Mouse (Mus musculus) layer of hippocampus, adult 2 months (tissue): ENCODE data around the gene Cilp. TPM values are rescaled to one million over a fixed set of nuclear protein-coding genes. Genes with fewer than 3 reads are reported as not detected.
"Not testable (repeated sequence)": the region's sequence is repeated elsewhere in the genome, so short reads cannot be mapped to it uniquely, and the experiment has no call there.

ENCODE experiments used
- DNase-seq, 2 experiments: peaks; one replicate each; pipeline ENCODE4 v3.0.0; 2022; ENCODE audit warnings: low spot score in 2 of 2
- H3K27ac ChIP-seq: fragments of 200-600 bp; 2 replicates; pipeline ENCODE4 v1.8.1; 2022
- H3K4me3 ChIP-seq: fragments of 200-600 bp; 2 replicates; pipeline ENCODE4 v1.8.1; 2022; ENCODE audit warnings: mild to moderate bottlenecking
- CTCF ChIP-seq: fragments of 200-600 bp; conservative IDR thresholded peaks from 2 replicates; pipeline ENCODE4 v1.8.1; 2022; ENCODE audit warnings: antibody characterized with exemption, mild to moderate bottlenecking, moderate library complexity
- long read RNA-seq, 2 experiments: library from polyadenylated mRNA; stranded (forward); transcript quantifications; one replicate each; pipeline ENCODE4 v2.0.0; 2021; ENCODE audit warnings: borderline mapping rate in 2 of 2
- total RNA-seq, 2 experiments: library from RNA; stranded (reverse); gene quantifications; 2 replicates each; pipeline ENCODE4 v1.2.3; 2021

Gene Cilp
- total RNA-seq: under 1 TPM in 1 of 2 experiments, not detected in 1; 0.26 TPM
- long read RNA-seq, experiment 1: 0 reads
- long read RNA-seq, experiment 2: 0 reads

DNA sequence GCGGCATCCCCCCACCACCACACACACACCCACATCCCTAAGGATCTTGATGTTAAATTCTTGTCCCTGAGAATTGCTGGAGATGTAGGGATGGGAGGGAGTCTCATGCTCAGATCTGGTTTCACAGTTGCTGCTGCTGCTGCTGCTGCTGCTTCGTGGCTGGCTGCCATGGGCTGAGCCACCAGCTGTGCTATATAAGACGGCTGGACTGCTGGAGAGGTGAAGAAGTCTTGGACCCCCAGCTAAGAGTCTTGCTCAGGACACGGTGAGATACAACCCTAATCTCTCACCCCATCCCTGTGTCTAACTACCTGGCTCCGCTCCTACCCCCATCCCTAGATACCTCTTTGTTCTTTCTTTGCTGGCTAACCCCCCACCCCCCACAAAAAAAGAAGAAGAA is at the start of gene Cilp:
Cilp (plus strand) TSS at position 222 of the 400 bp plus-strand sequence.
- no peak for DNase-seq
- no peak within 1 kb of the TSS for H3K4me3 ChIP-seq
- TF ChIP-seq CTCF: no peak
- no peak within 1 kb of the TSS for H3K27ac ChIP-seq

DNA sequence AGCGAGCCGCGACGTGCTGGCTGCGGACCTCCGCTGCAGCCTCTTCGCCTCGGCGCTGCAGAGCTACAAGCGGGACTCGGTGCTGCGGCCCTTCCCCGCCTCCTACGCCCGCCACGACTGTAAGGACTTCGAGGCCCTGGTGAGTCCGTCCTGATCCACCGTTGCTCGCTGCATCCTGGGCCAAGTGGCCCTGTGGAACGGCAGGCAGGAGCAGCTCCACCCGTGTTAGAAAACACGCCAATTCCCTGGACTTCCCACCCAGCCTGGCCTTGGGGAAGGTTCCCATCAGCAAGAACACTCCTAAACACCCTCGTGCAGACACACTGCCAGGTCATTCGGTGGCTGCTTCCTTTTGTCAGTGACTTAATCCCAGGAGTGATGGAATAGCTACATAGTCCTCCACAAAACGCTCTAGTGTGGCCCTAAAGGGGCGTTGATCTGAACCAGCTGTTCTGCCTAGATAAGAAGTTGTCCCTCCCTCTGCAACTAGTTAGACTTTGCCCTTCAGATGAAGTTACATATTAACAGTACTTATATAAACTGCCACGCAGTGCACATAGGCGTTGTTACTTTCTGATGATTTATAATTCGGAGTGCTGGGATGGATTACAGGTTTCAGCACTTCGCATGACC is 49.4 kb upstream of the Cilp start:
- no peak for TF ChIP-seq CTCF
- Histone ChIP-seq H3K4me3 (peak overlapping the region; percentile 60), H3K27ac (peak overlapping the region; percentile 96)
- DNase-seq: peak in 1 of 2 experiments; percentile 34

DNA sequence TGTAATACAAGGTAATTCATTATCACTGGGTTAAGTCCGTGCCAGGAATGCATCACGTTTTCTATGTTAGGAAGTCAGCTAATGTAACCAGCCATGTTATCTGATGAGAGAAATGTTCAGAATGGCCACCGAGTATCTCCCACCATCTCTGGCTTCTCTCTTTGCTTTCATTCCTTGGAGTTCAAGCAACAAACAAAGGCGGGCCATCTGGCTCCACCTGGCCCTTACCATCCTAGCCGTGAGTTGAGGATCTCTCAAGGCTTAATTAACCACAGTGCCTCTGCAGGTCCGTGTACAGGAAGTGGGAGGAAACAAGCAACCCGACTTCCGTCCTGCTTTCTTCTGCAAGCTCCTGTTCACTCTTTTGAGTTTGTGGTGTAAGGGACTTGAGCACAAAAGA is 48.0 kb upstream of the Cilp start:
- H3K27ac ChIP-seq: no peak overlapping the region
- no peak for DNase-seq
- TF ChIP-seq CTCF: no peak
- no peak overlapping the region for H3K4me3 ChIP-seq

DNA sequence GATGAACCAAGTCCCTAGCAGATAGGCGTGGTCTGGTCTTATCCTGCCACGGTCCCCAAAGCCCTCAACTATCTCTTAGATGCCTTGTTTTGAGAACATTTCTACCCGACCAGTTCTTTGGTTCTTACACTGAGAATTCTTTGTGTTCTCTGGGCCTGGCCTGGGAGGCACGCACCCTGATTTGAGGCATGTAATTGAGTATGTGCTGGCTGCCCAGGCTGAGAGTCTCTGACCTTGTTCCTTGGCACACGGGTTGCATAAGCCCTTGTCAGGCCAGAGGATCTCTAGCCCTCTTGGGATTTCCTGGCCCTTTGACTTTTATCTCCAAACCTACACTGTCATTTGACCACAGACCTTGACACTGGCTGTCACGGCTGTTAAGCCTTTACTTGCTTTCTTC is 47.3 kb upstream of the Cilp start:
- no peak for DNase-seq
- Histone ChIP-seq H3K4me3 (no peak overlapping the region), H3K27ac (no peak overlapping the region)
- TF ChIP-seq CTCF: no peak

DNA sequence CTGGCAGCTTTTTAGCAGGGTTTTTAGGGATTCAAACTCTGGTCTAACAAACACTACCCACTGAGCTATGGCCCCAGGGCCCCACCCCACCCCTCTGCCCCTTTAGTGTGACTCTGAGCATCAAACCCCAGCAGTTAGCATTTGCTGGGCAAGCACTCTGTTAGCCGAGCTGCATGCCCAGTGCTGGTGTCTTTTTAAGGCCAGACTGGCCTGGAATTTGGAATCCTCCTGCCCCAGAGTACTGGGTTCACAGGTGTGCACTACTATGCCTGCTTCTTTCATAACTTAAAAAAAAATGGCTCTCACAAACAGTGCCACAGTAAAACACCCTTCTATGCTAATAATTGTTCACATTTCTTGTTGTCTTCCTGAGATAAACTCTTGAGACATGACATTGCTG is 46.1 kb upstream of the Cilp start:
- TF ChIP-seq CTCF: no peak
- H3K4me3 ChIP-seq: no peak overlapping the region

DNA sequence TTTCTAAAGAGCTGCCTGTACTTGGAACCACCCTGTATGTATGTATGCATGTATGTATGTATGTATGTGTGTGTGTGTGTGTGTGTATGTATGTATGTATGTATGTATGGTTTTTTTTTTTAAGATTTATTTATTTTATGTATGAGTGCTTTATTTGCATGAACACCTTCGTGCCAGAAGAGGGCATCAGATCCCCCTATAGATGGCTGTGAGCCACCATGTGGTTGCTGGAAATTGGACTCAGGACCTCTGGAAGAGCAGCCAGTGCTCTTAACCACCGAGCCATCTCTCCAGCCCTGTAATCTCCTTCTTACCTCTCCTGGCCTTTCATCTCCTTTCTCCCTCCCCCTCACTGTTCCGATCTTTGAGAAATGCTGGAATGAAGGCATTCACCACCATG is 44.6 kb upstream of the Cilp start:
- not testable (repeated sequence) for H3K27ac ChIP-seq, DNase-seq, H3K4me3 ChIP-seq
- peak; percentile 47 for TF ChIP-seq CTCF

More for the DNA sequence above, 46.1 kb upstream of the Cilp start:
- no peak for DNase-seq
- no peak overlapping the region for H3K27ac ChIP-seq

DNA sequence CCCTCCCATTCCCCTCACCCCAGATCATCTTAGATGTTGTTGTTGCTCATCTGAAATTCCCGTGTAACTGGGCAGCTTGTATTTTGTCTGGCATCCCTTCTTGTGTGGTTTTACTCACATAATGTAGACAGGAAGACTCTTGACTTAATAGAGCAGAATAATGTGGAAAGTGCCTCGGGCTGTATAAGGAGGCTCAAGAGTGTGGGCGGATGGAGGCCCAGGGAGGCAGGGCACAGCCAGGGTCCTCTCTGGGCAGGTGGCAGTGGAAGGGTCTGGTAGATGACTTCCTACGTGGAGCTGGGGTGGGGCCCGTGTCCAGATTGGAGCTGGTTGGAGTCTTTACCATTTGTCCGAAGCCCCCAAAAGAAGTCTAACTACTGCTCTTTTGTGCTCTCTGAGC is 41.1 kb upstream of the Cilp start:
- no peak for DNase-seq
- no peak overlapping the region for H3K4me3 ChIP-seq
- no peak overlapping the region for H3K27ac ChIP-seq
- no peak for TF ChIP-seq CTCF

DNA sequence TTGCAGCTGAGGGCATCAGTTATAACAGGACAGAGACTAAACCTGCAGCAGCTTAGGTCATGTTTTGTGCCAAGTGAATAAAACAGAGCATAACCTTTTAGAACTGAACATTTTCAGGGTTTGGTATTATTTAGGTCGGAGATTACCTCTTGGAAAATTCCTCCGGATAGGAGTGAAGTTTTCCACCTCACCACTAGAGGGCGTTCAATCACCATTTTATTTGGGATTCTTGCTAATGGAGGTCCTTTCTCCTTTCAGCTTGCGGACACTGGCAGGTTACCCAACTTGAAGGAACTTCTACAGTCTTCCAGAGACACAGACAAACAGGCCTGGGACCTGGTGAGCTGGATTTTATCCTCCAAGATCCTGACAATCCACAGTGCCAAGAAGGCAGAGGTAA is 39.2 kb upstream of the Cilp start:
- peak; percentile 84 for TF ChIP-seq CTCF
- DNase-seq: no peak
- Histone ChIP-seq H3K27ac (no peak overlapping the region), H3K4me3 (no peak overlapping the region)

DNA sequence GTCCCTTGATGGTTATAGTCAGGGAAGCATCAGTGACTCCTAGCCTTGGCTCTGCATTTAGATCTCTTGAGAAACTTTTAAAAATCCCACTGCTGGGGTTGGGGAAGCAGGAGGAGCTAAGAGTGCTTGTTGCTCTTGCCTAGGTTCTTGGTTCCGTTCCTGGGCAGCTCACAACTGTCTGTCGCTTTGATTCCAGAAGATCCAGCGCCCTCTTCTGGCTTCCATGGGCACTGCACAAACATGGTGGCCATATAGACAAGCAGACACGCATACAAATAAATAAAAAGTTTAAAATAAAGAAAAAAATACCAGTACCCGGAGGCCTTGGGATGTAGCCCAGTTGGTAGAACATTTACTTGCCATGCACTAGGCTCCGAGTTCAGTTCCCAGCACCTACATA is 34.7 kb upstream of the Cilp start:
- TF ChIP-seq CTCF: peak; percentile 35
- DNase-seq: no peak

DNA sequence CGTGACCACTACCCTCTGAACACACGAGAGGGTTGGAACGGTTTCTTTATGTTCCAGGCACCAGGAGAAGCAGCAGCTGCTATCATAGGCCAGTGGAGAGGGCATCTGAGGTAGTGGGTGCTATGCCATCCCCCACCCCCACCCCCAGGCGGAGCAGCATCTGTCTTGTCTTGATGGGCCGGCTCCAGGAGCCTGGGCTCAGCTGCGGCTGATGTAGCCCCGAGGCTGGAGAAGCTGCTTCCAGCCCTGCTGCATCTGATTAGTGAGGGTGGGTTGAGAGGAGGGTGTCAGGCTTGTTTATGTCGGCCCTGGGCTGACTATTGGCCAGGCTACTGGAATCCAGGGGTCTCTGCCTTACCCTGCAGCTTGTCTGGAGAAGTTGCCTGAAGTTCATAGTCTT is 33.7 kb upstream of the Cilp start:
- TF ChIP-seq CTCF: no peak
- DNase-seq: no peak
- Histone ChIP-seq H3K4me3 (no peak overlapping the region), H3K27ac (no peak overlapping the region)

More for the DNA sequence above, 34.7 kb upstream of the Cilp start:
- no peak overlapping the region for H3K27ac ChIP-seq
- H3K4me3 ChIP-seq: no peak overlapping the region

DNA sequence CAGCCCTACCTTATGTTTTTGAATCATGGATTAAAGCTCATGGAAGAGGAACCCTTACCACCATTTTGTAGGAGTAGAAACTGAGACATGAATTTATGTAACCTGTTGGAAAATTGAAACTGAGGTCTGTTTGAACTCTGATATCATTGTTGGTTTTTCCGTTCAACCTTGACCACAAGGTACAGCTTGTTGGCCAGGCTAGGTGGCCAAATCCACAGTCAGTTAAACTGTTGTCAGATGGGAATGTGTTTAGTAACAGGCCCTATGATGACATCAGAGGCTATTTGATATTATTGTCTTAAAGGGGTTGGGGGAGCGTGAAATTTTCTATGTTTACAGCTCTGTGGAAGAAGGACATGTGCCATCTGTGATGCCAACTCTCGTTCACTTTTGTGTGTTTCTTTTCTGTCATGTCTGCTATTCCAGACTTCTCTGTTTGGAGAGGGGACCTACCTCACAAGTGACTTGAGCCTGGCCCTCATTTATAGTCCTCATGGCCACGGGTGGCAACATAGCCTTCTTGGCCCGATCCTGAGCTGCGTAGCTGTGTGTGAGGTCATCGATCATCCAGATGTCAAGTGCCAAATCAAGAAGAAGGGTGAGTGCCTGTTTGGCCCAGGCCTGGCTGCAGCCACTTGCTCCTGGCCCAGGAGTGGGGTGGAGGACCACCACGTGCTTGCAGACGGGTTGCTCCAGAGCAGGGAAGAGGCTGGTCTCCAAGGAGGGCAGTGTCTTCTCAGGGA is 31.6 kb upstream of the Cilp start:
- TF ChIP-seq CTCF: no peak
- no peak for DNase-seq
- Histone ChIP-seq H3K4me3 (no peak overlapping the region), H3K27ac (no peak overlapping the region)

DNA sequence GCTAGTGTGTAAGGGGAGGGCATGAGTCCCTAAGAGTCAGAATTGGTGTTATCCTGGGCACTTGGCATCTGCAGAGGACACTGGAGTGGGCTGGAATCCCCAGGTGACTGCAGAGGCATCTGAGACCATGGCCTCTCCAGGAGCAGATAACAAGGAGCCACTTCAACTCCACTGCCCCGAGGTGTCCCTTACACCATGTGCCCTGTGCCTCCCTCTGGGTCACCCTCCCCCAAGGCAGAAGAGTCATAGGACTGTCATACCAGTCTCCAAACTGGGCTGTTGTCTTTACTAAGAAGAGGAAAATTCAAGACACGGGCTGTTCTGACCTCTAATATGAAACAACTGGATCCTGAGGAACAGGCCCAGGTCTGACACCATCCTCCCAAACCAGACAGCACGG is 30.2 kb upstream of the Cilp start:
- Histone ChIP-seq H3K27ac (no peak overlapping the region), H3K4me3 (no peak overlapping the region)
- no peak for DNase-seq
- TF ChIP-seq CTCF: no peak

DNA sequence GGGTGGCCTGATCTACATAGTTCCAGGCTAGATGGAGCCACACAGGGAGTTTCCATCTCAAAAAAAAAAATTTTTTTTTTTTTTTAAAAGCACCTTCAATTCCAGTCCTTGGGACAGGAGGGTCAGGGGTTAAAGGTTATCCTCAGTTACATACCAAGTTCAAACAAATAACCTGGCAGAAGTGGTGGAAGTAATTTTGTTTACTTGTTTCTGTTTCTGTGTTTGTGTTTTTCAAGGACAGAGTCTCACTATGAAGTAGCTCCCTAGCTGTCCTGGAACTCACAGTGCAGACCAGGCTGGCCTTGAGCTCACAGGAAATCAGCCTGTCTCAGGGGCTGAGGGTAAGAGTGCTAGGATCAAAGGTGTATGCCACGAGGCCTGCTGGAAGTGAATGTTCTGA is 29.4 kb upstream of the Cilp start:
- Histone ChIP-seq H3K27ac (no peak overlapping the region), H3K4me3 (no peak overlapping the region)
- no peak for TF ChIP-seq CTCF

DNA sequence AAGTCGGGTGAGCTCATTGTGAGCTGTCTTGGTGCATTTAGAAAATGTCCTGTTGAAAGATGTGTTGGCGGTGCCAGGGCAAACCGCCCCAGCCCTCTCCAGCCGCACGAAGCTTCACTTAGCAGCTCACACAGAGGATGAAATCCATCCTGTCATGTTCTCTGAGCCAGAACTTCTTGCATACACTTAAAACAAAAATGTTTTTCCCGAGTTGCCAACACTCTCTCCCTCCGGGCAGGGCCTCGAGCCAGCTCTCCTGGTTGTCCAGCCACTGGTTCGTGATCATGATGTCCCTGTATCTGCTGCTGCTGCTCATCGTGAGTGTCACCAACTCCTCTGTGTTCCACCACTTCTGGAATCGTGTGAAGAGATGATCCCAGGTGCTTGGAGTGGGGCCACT is 27.4 kb upstream of the Cilp start:
- no peak for DNase-seq
- H3K27ac ChIP-seq: no peak overlapping the region
- no peak for TF ChIP-seq CTCF
- no peak overlapping the region for H3K4me3 ChIP-seq

More for the DNA sequence above, 29.4 kb upstream of the Cilp start:
- no peak for DNase-seq
